Mouse (Mus musculus) limb, embryonic 14.5 days (tissue): ENCODE results near the gene Sstr4. TPM values are rescaled to one million over a fixed set of nuclear protein-coding genes. Genes with fewer than 3 reads are reported as not detected.
A peak's percentile ranks its signal among the peaks of the same experiment; 100 is the strongest.

Experiments
- ATAC-seq: fragments of 200-750 bp; cut with Nextera tagmentation; 2 replicates; pipeline ENCODE4 v1.8.0; 2017; ENCODE audit warnings: low read depth, moderate number of reproducible peaks, moderate TSS enrichment; ENCODE audit not compliant: low FRiP score
- DNase-seq: peaks from one replicate; pipeline ENCODE4 v3.0.0-alpha.2; 2015; ENCODE audit warnings: low spot score
- H3K27ac ChIP-seq: fragments of 300-500 bp; sonication (generic); replicated peaks from 2 replicates; pipeline ENCODE4 v1.5.1; 2014; ENCODE audit warnings: low read depth, mild to moderate bottlenecking, low read length, moderate library complexity, mixed read lengths
- H3K27me3 ChIP-seq: fragments of 300-500 bp; sonication (generic); 2 replicates; pipeline ENCODE4 v1.6.1; 2014; ENCODE audit warnings: low read length, mixed read lengths; ENCODE audit not compliant: control insufficient read depth, insufficient read depth
- H3K36me3 ChIP-seq: fragments of 300-500 bp; sonication (generic); 2 replicates; pipeline ENCODE4 v1.6.1; 2014; ENCODE audit warnings: mild to moderate bottlenecking, low read length, moderate library complexity, mixed read lengths; ENCODE audit not compliant: control insufficient read depth, insufficient read depth
- H3K4me1 ChIP-seq: fragments of 300-500 bp; sonication (generic); 2 replicates; pipeline ENCODE4 v1.6.1; 2014; ENCODE audit warnings: antibody characterized with exemption, low read length, mixed read lengths; ENCODE audit not compliant: control insufficient read depth, insufficient read depth
- H3K4me2 ChIP-seq: fragments of 300-500 bp; sonication (generic); replicated peaks from 2 replicates; pipeline ENCODE4 v1.6.1; 2014; ENCODE audit warnings: low read depth, mild to moderate bottlenecking, low read length, moderate library complexity; ENCODE audit not compliant: severe bottlenecking
- H3K4me3 ChIP-seq: fragments of 300-500 bp; sonication (generic); replicated peaks from 2 replicates; pipeline ENCODE4 v1.5.1; 2014; ENCODE audit warnings: low read length
- H3K9ac ChIP-seq: fragments of 300-500 bp; sonication (generic); 2 replicates; pipeline ENCODE4 v1.6.1; 2014; ENCODE audit warnings: mild to moderate bottlenecking, low read depth, low read length, moderate library complexity; ENCODE audit not compliant: severe bottlenecking
- H3K9me3 ChIP-seq: fragments of 300-500 bp; sonication (generic); 2 replicates; pipeline ENCODE4 v1.6.1; 2016; ENCODE audit warnings: low read length; ENCODE audit not compliant: control insufficient read depth
- POLR2A ChIP-seq: fragments of 200-500 bp; IDR thresholded peaks from 2 replicates; pipeline ENCODE4 v1.8.0; 2012; ENCODE audit warnings: inconsistent platforms, mild to moderate bottlenecking, moderate library complexity, borderline replicate concordance; ENCODE audit not compliant: insufficient read depth, insufficient read length; ENCODE audit errors: extremely low read depth
- WGBS: fragments of 180-500 bp; shearing (Covaris S2); extraction: QIAGEN DNeasy Blood & Tissue Kit; methylation state at CpG from one replicate; pipeline ENCODE4 v1.1.7; 2014; 5-methylcytosine and 5-hydroxymethylcytosine counted together
- polyA plus RNA-seq, 2 experiments: library from polyadenylated mRNA; depleted of rRNA in 1 of 2; stranded (reverse) in 1 of 2; unstranded in 1 of 2; fragments of >200 nt; fragmentation: Nextera tagmentation in 1 of 2; extraction: Ambion mirVana in 1 of 2; gene quantifications; 2 replicates each; pipeline versions ENCODE4 v1.2.1 to v1.2.3; 2012 to 2014

Sstr4 gene
- 2.8 and 5.4 TPM in 2 replicates for polyA plus RNA-seq (2012; rRNA removed)
- polyA plus RNA-seq (2014; fragmentation: Nextera tagmentation; extraction: Ambion mirVana): 4.0 and 4.8 TPM in 2 replicates

DNA sequence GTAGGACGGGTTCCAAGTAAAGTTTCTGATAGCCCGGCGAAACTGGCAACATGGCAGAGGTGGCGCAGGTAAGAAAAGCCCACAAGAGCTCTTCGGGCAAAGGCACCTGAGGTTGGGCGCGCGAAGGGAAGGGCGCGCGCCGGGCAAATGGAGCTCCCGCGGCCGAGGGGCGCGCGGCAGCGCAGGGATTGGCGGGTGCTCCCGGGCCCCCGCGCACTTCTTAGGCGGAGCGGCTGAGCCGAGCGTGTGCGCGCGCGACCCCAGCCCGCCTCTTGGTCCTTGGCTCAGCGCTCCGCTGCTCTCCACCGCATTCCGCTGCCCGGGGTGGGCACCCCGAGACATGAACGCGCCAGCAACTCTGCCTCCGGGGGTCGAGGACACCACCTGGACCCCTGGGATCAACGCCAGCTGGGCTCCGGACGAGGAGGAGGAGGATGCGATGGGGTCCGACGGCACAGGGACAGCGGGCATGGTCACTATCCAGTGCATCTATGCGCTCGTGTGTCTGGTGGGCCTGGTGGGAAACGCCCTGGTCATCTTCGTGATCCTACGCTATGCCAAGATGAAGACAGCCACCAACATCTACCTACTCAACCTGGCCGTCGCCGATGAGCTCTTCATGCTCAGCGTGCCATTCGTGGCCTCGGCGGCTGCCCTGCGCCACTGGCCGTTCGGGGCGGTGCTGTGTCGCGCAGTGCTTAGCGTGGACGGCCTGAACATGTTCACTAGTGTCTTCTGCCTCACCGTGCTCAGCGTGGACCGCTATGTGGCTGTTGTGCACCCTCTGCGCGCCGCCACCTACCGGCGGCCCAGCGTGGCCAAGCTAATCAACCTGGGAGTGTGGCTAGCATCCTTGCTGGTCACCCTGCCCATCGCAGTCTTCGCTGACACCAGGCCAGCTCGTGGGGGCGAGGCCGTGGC lies at the start of gene Sstr4:
Gene Sstr4 (plus strand): TSS at position 214 of the 921 bp plus-strand sequence.
- H3K9ac ChIP-seq: peak within 1 kb of the TSS; percentile 51
- ATAC-seq: 0 out of 2 replicates have a peak, but pooled peaks have one; percentile 45
- peaks cover 15% of the 10 kb centered on the region for H3K4me1 ChIP-seq
- no peak for TF ChIP-seq POLR2A
- H3K4me2 ChIP-seq: peak within 1 kb of the TSS; percentile 97
- H3K27ac ChIP-seq: no peak within 1 kb of the TSS
- no peaks in the 10 kb centered on the region for H3K9me3 ChIP-seq
- H3K27me3 ChIP-seq: peaks cover 18% of the 10 kb centered on the region; the same call in 1 of the 2 replicates
- 5% methylated on average over 70 of the region's 83 CpGs for WGBS
- DNase-seq: peak; percentile 32
- peak within 1 kb of the TSS; percentile 54 for H3K4me3 ChIP-seq
- H3K36me3 ChIP-seq: no peaks in the 10 kb centered on the region

GRCm38 (mm10) chr2:148345373-148345772 lies 49.8 kb upstream of the Sstr4 start:
- Histone ChIP-seq H3K9me3 (no peaks in the 10 kb centered on the region), H3K9ac (no peak overlapping the region), H3K36me3 (no peaks in the 10 kb centered on the region), H3K4me3 (no peak overlapping the region), H3K27me3 (no peaks in the 10 kb centered on the region), H3K4me1 (peaks cover 14% of the 10 kb centered on the region; the same call in 1 of the 2 replicates), H3K4me2 (no peak overlapping the region), H3K27ac (no peak overlapping the region)
- no peak for DNase-seq
- no peak for TF ChIP-seq POLR2A
- ATAC-seq: no peak

DNA sequence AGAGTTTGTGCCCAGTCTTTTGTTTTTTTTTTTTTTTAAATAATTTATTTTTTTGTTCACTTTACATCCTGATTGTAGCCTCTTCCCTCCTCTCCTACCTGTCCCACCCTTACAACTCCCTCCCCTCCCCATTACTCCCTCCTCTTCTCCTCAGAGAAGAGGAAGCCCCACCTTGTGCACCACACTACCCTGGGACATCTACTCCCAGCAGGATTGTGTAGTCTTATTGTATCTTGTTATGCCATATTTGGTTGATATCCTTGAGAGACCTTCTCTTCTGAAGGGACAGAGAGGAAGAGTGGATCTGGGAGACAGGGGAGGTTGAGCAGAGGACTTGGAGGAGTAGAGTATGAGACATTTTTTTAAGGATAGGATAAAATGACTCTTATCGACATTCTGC lies 48.2 kb upstream of the Sstr4 start:
- no peak overlapping the region for H3K27ac ChIP-seq
- no peak overlapping the region for H3K4me2 ChIP-seq
- H3K9me3 ChIP-seq: no peaks in the 10 kb centered on the region
- H3K27me3 ChIP-seq: no peaks in the 10 kb centered on the region
- H3K4me3 ChIP-seq: no peak overlapping the region
- no peak for DNase-seq
- no peaks in the 10 kb centered on the region for H3K36me3 ChIP-seq
- peaks cover 14% of the 10 kb centered on the region for H3K4me1 ChIP-seq
- TF ChIP-seq POLR2A: no peak
- H3K9ac ChIP-seq: no peak overlapping the region
- 81% methylated on average over 1 of the region's 1 CpGs for WGBS
- no peak for ATAC-seq

DNA sequence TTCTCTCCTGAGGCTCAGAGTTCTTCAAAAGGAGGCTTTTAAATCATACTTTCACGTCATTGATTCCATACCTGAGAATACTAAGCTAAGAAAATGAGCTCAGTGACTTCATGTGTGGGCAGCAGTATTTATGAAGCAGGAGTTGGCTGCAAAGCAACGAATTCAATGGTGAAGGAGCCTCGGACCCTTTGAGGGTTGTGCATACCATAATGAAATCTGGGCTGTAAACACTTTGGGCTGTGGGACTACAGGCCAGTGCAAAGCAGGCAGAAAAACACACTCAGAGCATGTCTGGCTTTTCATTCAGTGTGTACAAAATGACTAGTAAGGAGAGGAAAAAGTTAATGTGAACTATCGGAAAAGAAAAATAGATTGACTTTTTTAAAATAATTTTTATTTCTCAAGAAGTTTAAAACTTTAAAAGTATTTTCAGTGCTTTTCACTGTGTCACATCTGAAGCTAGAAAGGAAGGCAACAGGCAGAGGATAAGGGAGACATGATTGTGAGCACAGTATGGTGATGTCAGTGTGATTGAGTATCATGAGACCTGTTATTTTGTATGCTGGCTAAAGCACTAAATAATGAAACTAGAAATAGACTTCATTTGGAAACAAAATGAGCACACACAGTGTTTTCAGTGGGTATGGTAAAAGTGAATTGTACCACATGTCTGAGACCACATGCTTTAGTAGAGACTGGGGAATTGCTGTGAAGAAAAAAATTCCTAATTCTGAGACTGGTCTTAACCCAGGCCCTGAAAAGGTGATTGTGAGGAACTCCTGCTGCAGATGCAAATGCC lies 45.4 kb upstream of the Sstr4 start:
- WGBS: 31% methylated on average over 4 of the region's 4 CpGs
- TF ChIP-seq POLR2A: no peak
- DNase-seq (peak; percentile 42), ATAC-seq (peak; percentile 78)
- Histone ChIP-seq H3K9ac (no peak overlapping the region), H3K4me2 (no peak overlapping the region), H3K4me1 (peaks cover 19% of the 10 kb centered on the region), H3K4me3 (no peak overlapping the region), H3K9me3 (no peaks in the 10 kb centered on the region), H3K36me3 (no peaks in the 10 kb centered on the region), H3K27me3 (no peaks in the 10 kb centered on the region), H3K27ac (no peak overlapping the region; the same call in 1 of the 2 replicates)

GRCm38 (mm10) chr2:148350460-148350859 lies 44.7 kb upstream of the Sstr4 start:
- Histone ChIP-seq H3K27ac (no peak overlapping the region; the same call in 1 of the 2 replicates), H3K4me1 (peaks cover 19% of the 10 kb centered on the region), H3K9ac (no peak overlapping the region), H3K9me3 (no peaks in the 10 kb centered on the region), H3K4me2 (no peak overlapping the region), H3K4me3 (no peak overlapping the region), H3K36me3 (no peaks in the 10 kb centered on the region), H3K27me3 (no peaks in the 10 kb centered on the region)
- TF ChIP-seq POLR2A: no peak
- ATAC-seq (no peak), DNase-seq (no peak)
- WGBS: 45% methylated on average over 2 of the region's 2 CpGs
